Mouse (Mus musculus) hindbrain, embryonic 11.5 days (tissue): ENCODE measurements around the gene Rapgef5. TPM values are rescaled to one million over a fixed set of nuclear protein-coding genes. Genes with fewer than 3 reads are reported as not detected.

Experiments used
- ATAC-seq: fragments of 200-750 bp; cut with Nextera tagmentation; 2 replicates; pipeline ENCODE4 v1.8.0; 2017; ENCODE audit warnings: mild to moderate bottlenecking, moderate TSS enrichment, moderate library complexity; ENCODE audit not compliant: low FRiP score
- DNase-seq: peaks from one replicate; pipeline ENCODE4 v3.0.0-alpha.2; 2015; ENCODE audit warnings: low spot score
- H3K27ac ChIP-seq: fragments of 300-500 bp; sonication (generic); 2 replicates; pipeline ENCODE4 v1.5.1; 2014; ENCODE audit warnings: mild to moderate bottlenecking, low read depth, low read length
- H3K27me3 ChIP-seq: fragments of 300-500 bp; sonication (generic); 2 replicates; pipeline ENCODE4 v1.6.1; 2014; ENCODE audit warnings: mild to moderate bottlenecking, low read length, moderate library complexity, mixed read lengths; ENCODE audit not compliant: control insufficient read depth, insufficient read depth
- H3K36me3 ChIP-seq: fragments of 300-500 bp; sonication (generic); 2 replicates; pipeline ENCODE4 v1.6.1; 2014; ENCODE audit warnings: mild to moderate bottlenecking, low read length, moderate library complexity, mixed read lengths; ENCODE audit not compliant: control insufficient read depth, insufficient read depth
- H3K4me1 ChIP-seq: fragments of 300-500 bp; sonication (generic); replicated peaks from 2 replicates; pipeline ENCODE4 v1.6.1; 2014; ENCODE audit warnings: low read length, mixed read lengths; ENCODE audit not compliant: control insufficient read depth, insufficient read depth
- H3K4me2 ChIP-seq: fragments of 300-500 bp; sonication (generic); replicated peaks from 2 replicates; pipeline ENCODE4 v1.6.1; 2014; ENCODE audit warnings: mild to moderate bottlenecking, low read depth, low read length
- H3K4me3 ChIP-seq: fragments of 300-500 bp; sonication (generic); 2 replicates; pipeline ENCODE4 v1.5.1; 2014; ENCODE audit warnings: low read depth, low read length
- H3K9ac ChIP-seq: fragments of 300-500 bp; sonication (generic); 2 replicates; pipeline ENCODE4 v1.6.1; 2014; ENCODE audit warnings: low read depth, low read length
- H3K9me3 ChIP-seq: fragments of 300-500 bp; sonication (generic); 2 replicates; pipeline ENCODE4 v1.6.1; 2016; ENCODE audit warnings: low read length; ENCODE audit not compliant: control insufficient read depth
- WGBS: fragments of 180-500 bp; shearing (Covaris S2); extraction: QIAGEN DNeasy Blood & Tissue Kit; methylation state at CpG from one replicate; pipeline ENCODE4 v1.1.7; 2014; 5-methylcytosine and 5-hydroxymethylcytosine counted together
- polyA plus RNA-seq: library from polyadenylated mRNA; unstranded; fragments of >200 nt; fragmentation: Nextera tagmentation; extraction: Ambion mirVana; gene quantifications from 2 replicates; pipeline ENCODE4 v1.2.1, GENCODE M21; 2014

The Rapgef5 gene
- polyA plus RNA-seq, 1 experiment from 2014 or later, result 23.8 TPM

DNA sequence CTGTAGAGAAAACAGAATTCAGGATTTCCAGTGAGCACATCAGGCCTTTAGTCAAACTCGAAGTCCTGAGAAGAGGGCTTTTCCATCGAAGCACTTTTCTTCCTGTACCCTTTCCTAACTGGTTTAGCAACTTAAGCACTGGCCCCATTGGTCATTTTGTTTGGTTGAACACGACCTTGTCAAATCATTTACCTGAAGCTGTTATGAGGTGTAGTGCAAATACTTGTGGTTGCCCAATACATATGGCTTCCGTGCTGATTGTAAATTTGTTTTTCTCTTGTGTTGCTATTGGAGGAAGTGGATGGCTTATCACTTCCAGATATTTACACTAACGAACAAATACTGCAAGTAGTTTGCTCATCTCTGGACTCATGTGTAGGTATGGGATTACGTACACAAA, 29.0 kb downstream of the Rapgef5 start:
- ATAC-seq, result no peak
- Histone ChIP-seq H3K4me1 (no peaks in the 10 kb centered on the region), H3K4me2 (no peak overlapping the region), H3K36me3 (no peaks in the 10 kb centered on the region), H3K27me3 (no peaks in the 10 kb centered on the region), H3K9ac (no peak overlapping the region), H3K27ac (no peak overlapping the region), H3K9me3 (no peaks in the 10 kb centered on the region), H3K4me3 (no peak overlapping the region)
- 88% methylated on average over 6 of the region's 6 CpGs for whole genome bisulfite sequencing
- DNase-seq, result no peak

DNA sequence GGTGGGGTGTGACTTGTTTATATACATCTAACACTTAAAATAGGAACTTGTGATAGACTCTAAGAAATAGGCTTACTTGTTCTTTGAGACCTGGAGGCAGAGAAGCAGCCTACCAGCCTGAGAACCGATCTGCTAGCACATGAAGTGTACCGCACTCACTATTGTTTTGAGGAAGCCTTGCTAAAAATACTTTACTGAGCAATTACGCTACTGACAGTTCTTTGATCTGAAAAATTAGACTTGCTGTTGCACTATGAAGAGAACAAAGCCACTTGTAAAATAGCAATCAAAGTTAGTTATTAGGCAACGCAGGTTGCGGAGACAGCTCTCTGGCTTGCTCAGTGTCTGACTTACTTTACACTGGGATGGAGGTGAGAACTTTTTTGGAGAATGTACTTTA, 37.1 kb downstream of the Rapgef5 start:
- no peaks in the 10 kb centered on the region for H3K36me3 ChIP-seq
- H3K27ac ChIP-seq, result no peak overlapping the region
- no peak for DNase-seq
- WGBS, result 91% methylated on average over 5 of the region's 5 CpGs
- H3K27me3 ChIP-seq, result no peaks in the 10 kb centered on the region
- no peak overlapping the region for H3K4me2 ChIP-seq
- no peak for ATAC-seq
- H3K4me3 ChIP-seq, result no peak overlapping the region
- H3K9ac ChIP-seq, result no peak overlapping the region
- H3K9me3 ChIP-seq, result no peaks in the 10 kb centered on the region
- no peaks in the 10 kb centered on the region for H3K4me1 ChIP-seq

DNA sequence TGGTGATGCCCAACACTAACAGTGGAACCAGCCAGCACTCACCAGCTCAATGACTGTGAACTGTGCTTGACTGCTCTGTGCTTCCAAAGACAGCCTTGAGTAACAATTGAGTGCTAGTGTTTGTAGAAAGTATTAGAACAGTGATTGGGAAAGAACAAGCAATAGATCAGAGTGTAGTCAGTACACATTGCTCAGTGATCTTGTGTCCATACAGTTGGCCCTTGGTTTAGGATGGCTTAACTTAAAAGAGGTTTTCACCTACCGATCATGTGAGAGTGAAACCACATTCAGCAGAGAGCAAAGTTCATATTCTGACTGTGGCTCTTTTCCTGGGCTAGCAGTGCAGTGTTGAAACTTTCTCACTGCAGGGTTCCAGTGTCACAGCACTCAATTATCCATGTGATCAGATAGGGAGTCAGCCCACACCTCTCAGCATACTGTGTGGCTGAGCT, 38.4 kb downstream of the Rapgef5 start:
- no peak for ATAC-seq
- H3K36me3 ChIP-seq, result no peaks in the 10 kb centered on the region
- no peaks in the 10 kb centered on the region for H3K4me1 ChIP-seq
- no peak overlapping the region for H3K4me3 ChIP-seq
- no peak overlapping the region for H3K27ac ChIP-seq
- 94% methylated on average over 1 of the region's 1 CpGs for WGBS
- no peaks in the 10 kb centered on the region for H3K9me3 ChIP-seq
- no peak for DNase-seq
- no peak overlapping the region for H3K4me2 ChIP-seq
- H3K9ac ChIP-seq, result no peak overlapping the region
- no peaks in the 10 kb centered on the region for H3K27me3 ChIP-seq

DNA sequence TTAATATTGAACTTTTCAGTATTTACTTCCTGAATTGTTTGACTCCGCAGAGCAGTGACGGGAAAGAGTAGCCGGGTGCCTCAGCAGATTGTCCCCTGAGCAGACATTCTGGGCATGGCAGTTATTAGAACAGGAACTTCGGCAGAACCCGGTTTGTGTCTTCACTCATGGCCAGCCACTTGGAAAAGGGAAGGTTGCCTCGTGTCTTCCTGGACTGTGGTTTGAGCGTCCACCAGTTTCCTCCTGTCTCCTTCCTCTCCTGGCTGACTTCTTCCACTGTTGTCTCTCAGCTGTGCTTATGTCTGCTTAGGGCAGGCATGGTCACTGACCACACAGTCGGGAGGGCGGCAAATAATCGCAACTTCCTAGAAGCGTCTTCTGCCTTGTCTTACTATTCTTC, 44.2 kb downstream of the Rapgef5 start:
- DNase-seq (no peak), ATAC-seq (no peak)
- no peaks in the 10 kb centered on the region for H3K4me1 ChIP-seq
- H3K9ac ChIP-seq, result no peak overlapping the region
- no peaks in the 10 kb centered on the region for H3K27me3 ChIP-seq
- no peak overlapping the region for H3K4me3 ChIP-seq
- WGBS, result 91% methylated on average over 11 of the region's 11 CpGs
- no peaks in the 10 kb centered on the region for H3K9me3 ChIP-seq
- no peaks in the 10 kb centered on the region for H3K36me3 ChIP-seq
- H3K27ac ChIP-seq, result no peak overlapping the region
- no peak overlapping the region for H3K4me2 ChIP-seq

DNA sequence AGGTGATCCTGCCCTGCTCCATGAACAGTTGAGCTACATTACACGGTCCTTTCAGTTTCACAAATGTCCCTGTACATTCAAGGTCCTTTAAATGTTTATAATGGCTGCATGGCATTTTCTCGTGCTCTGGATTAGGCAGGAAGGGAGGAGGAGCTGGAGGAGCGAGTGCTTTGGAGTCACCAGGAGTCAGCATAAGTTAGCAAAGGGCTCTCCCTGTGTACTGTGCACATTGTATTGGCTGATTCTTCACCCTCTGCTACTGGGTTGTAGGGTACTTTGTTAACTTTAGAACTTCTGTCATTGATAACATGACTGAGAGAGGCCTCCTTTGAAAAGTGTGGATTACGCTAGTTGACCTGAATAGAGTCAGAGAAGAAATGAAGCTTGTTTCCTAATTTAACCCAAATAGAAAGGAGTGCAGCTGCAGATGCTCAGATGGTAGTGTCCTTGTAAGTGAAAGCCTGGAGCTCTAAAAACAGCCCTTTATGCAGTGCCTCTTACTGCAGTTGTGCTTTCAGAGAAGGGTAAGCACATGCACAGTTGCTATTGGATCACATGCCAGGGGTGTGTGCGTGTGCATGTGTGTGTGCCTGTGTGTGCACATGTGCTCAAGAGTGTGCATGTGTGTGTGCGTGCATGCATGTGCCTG, 45.3 kb downstream of the Rapgef5 start:
- WGBS, result 77% methylated on average over 6 of the region's 6 CpGs

DNA sequence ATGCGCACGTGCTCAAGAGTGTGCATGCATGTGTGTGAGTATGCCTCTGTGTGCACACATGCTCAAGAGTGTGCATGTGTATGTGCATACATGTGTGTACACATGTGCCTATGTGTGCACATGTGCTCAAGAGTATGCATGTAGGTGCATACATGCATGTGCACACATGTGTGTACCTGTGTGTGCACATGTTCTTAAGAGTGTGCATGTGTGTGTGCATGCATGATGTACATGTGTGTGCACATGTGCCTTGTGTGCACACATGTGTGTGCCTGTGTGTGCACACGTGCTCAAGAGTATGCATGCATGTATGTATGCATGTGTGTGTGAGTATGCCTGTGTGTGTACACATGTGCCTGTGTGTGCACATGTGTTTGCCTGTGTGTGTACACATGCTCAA, 45.8 kb downstream of the Rapgef5 start:
- Histone ChIP-seq H3K36me3 (no peaks in the 10 kb centered on the region), H3K27ac (no peak overlapping the region), H3K27me3 (no peaks in the 10 kb centered on the region), H3K9me3 (no peaks in the 10 kb centered on the region), H3K9ac (no peak overlapping the region), H3K4me3 (no peak overlapping the region), H3K4me2 (no peak overlapping the region), H3K4me1 (no peaks in the 10 kb centered on the region)
- 93% methylated on average over 3 of the region's 3 CpGs for WGBS
- DNase-seq, result no peak
- no peak for ATAC-seq

More for the DNA sequence above, 45.3 kb downstream of the Rapgef5 start:
- Histone ChIP-seq H3K4me3 (no peak overlapping the region), H3K9ac (no peak overlapping the region), H3K9me3 (no peaks in the 10 kb centered on the region), H3K27me3 (no peaks in the 10 kb centered on the region), H3K27ac (no peak overlapping the region), H3K4me1 (no peaks in the 10 kb centered on the region), H3K4me2 (no peak overlapping the region), H3K36me3 (no peaks in the 10 kb centered on the region)
- ATAC-seq, result no peak
- DNase-seq, result no peak

DNA sequence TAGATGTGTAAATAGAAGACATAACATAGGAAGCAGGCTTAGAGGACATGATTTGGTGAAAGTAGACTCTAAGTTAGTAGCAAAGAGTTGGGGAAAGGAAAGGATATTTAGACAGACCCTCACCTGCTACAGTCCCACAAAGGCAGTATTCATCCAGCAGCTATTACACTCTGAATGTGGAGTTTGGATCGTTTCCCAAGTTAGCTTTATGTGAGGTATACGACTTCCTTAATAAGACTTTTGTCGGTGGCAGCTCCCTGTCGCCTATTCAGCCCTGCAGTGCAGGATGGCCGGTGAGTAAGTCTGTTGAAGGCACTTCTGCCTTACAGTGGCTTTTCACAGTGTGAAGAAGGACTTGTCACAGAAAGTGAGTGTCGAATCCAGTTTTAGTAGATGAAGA, 47.6 kb downstream of the Rapgef5 start:
- no peak for ATAC-seq

DNA sequence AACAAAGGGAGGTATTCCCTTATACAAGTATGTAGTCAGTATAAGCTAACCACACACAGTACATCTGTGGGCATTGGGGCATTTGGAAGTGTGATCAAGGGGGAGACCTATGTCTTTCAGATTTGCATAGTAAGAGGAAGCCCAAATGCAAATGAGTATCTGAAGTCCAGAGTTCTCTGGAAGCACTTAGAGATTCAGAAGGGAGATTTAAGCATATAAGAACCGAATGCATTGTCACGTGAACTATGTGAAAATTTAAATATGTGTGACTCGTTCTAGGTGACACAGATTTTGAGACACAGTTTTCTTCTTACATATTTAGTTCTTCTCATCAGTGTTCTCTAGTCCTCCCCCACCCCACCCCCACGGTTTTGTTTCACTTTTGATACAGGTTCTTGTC, 50.0 kb downstream of the Rapgef5 start:
- H3K36me3 ChIP-seq, result no peaks in the 10 kb centered on the region
- no peak overlapping the region for H3K9ac ChIP-seq
- 84% methylated on average over 4 of the region's 4 CpGs for whole genome bisulfite sequencing
- H3K27me3 ChIP-seq, result no peaks in the 10 kb centered on the region
- no peak overlapping the region for H3K4me2 ChIP-seq
- no peak overlapping the region for H3K27ac ChIP-seq
- ATAC-seq, result no peak
- no peak overlapping the region for H3K4me3 ChIP-seq
- DNase-seq, result no peak
- H3K9me3 ChIP-seq, result no peaks in the 10 kb centered on the region
- no peaks in the 10 kb centered on the region for H3K4me1 ChIP-seq

More for the DNA sequence above, 47.6 kb downstream of the Rapgef5 start:
- Histone ChIP-seq H3K9me3 (no peaks in the 10 kb centered on the region), H3K27ac (no peak overlapping the region), H3K27me3 (no peaks in the 10 kb centered on the region), H3K36me3 (no peaks in the 10 kb centered on the region), H3K4me1 (no peaks in the 10 kb centered on the region), H3K9ac (no peak overlapping the region), H3K4me2 (no peak overlapping the region), H3K4me3 (no peak overlapping the region)
- DNase-seq, result no peak
- 79% methylated on average over 6 of the region's 6 CpGs for WGBS

DNA sequence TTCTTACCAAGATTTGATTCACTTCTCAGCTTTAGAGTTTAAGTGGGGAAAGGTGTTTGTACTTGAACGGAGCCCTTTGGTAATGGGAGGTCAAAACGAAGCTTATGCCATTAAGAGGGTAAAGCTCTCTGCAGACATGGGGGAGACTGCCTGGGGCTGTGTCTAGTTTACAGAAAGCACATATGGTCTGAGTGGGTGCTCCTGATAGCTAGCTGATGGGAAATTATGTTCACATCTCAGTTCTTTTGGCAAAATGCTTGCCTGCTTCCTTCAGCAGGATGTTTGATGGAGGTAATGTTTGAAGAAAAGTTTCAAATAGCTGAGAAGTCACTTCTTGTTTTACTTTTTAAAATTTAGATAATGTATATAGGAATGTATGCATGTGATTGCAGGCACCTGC, 53.4 kb downstream of the Rapgef5 start:
- Histone ChIP-seq H3K4me3 (no peak overlapping the region), H3K9ac (no peak overlapping the region), H3K4me2 (no peak overlapping the region), H3K9me3 (no peaks in the 10 kb centered on the region), H3K27ac (no peak overlapping the region), H3K27me3 (no peaks in the 10 kb centered on the region), H3K4me1 (no peaks in the 10 kb centered on the region), H3K36me3 (no peaks in the 10 kb centered on the region)
- WGBS, result 77% methylated on average over 2 of the region's 2 CpGs
- DNase-seq (no peak), ATAC-seq (no peak)
